Mouse (Mus musculus) B cell, adult 62 days (primary cell): ENCODE results near the gene A4galt. TPM values are rescaled to one million over a fixed set of nuclear protein-coding genes. Genes with fewer than 3 reads are reported as not detected.

Experiments
- total RNA-seq: library from RNA; stranded (reverse); gene quantifications from 4 replicates; pipeline ENCODE4 v1.2.4, GENCODE M21; 2023

A4galt gene
- 0.46 TPM in 1 of 4 replicates, not detected in the others for total RNA-seq

DNA sequence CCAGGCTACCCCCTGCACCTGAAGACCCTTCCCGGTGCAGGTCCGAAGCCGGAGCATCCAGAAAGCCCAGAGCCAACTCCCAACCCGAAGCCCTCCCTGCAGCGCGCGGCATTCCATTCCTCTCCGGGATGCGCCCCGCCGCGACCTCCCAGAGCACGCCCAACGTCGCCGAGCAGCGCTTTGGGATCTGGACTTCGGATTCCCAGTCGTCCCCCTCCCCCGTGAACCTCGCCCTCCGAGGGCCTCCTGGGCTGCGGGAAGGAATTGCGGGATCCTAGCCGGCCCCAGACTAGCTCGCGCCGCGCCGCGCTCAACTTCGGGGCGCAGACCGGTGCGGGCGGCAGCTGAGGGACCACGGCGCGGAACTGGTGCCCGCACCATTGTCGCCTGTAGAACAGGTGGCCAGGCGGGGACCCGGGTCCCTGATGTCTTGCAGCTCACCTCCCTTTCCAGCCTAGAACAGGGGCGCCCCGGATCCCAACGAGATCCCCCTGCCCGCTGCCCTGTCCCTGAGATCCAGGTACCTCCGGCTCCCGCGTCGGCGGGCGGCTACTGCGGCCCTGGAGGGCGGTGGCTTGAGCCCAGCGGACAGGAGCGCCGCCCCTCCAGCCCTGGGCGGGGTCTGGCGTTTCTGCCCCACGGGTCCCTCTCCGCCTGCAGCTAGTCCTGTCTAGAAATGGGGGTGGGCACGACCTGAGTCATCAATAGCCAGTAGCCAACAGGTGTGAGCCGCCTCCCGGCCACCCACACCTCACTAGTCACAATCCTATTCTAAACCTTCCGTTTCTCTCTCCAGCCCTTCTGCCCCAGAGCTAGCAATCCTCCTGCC lies at the start of gene A4galt:
Gene A4galt (minus strand): TSS at position 599 of the 829 bp plus-strand sequence.

Other genes starting within 250 kb of the A4galt start
- gene Nfam1, start 218.5 kb downstream of the A4galt start, total RNA-seq: 31.1 to 37.3 TPM (median 33.4 TPM) in 4 replicates
- gene Serhl, start 162.3 kb downstream of the A4galt start, total RNA-seq: 17.1 to 26.0 TPM (median 20.3 TPM) in 4 replicates
- gene Rrp7a, start 129.0 kb downstream of the A4galt start, total RNA-seq: 73.0 to 87.3 TPM (median 82.1 TPM) in 4 replicates
- 184 to 196 TPM (median 190 TPM) in 4 replicates for gene Poldip3, start 102.4 kb downstream of the A4galt start, total RNA-seq
- gene Cyb5r3, start 79.2 kb downstream of the A4galt start, total RNA-seq: 80.0 to 81.1 TPM (median 80.2 TPM) in 4 replicates
- 7.6 to 10.8 TPM (median 8.5 TPM) in 4 replicates for gene Arfgap3, start 98.5 kb upstream of the A4galt start, total RNA-seq
- gene Pacsin2, start 212.8 kb upstream of the A4galt start, total RNA-seq: 65.1 to 76.5 TPM (median 69.2 TPM) in 4 replicates